Mouse (Mus musculus) monocyte, adult 5-6 weeks (primary cell): ENCODE measurements around the gene Ythdf2. TPM values are rescaled to one million over a fixed set of nuclear protein-coding genes. Genes with fewer than 3 reads are reported as not detected.

ENCODE experiments used
- ATAC-seq: fragments of 153-309, 156-312 bp; replicated peaks from 2 replicates; pipeline ENCODE4 v1.8.0; 2017; ENCODE audit warnings: mild to moderate bottlenecking; ENCODE audit not compliant: low TSS enrichment, insufficient number of reproducible peaks, severe bottlenecking, poor library complexity, low FRiP score
- total RNA-seq: library from RNA; stranded (forward); fragments of 200-1000, 200-491, 200-594 nt; gene quantifications from 3 replicates; pipeline ENCODE4 v1.2.3, GENCODE M21; 2017

Gene Ythdf2
- total RNA-seq, 1 experiment from 2014 or later, result 47.1 TPM

DNA sequence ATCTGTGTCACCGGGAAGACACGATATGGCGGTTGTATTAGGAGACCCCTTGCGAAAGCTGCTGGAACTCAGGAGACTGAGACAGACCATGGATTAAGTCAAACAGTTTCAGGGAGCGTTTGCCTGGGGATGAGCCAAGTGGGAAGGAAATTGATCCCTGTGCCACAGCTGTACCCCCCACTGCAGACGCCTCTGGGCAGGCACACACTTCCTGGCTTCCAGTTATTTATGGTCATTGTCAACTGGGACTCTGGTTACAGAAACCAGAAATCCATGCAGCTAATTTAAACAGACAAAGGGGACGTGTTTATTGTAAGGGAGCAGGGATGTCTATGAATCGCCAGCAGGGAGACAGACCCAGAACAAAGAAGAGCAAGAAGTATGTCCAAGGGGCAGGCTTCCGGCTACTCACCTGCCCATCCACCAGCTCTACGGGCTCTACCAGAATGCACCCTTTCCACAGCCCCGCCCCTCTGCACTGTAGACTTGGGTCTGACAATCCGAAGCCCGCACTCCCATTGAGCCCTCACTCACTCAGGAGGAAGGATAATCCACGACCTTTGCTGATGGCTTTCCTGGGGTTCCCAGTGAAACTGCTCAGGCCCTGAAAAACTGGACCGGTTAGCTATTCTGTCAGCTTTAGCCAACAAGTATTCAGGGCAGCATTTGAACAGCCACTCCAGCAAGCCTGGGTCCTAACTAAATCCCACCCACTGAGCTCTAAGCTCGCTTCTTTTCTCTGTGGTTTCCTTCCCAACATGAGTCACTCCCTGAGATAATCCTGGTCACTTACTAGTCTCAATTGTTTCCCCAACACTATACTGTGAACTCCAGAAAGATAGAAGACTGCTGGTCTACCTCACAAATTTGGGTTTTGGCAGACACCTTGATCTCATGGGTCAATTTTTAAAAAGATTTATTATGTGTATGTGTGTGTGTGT is 45.5 kb downstream of the Ythdf2 start:
- ATAC-seq, result no peak

DNA sequence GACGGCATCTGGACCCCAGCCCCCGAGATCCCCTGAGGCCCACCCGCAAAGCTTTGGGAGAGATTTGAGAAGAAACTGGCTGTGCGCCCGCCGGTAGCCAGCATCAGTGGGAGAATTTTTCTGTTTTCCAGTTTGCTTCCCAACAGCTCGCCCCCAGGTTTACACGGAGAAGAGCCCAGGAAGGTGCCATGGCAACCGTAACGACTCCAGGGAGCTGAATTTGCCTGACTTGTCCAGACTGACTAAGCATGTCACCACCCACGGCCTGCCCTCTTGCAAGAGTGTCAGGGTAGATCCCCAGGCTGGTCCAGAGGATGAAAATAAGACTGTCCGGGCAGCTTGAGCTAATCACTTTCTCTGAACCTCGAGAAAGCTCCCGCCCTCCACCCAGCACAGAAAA is 46.4 kb downstream of the Ythdf2 start:
- ATAC-seq, result no peak

DNA sequence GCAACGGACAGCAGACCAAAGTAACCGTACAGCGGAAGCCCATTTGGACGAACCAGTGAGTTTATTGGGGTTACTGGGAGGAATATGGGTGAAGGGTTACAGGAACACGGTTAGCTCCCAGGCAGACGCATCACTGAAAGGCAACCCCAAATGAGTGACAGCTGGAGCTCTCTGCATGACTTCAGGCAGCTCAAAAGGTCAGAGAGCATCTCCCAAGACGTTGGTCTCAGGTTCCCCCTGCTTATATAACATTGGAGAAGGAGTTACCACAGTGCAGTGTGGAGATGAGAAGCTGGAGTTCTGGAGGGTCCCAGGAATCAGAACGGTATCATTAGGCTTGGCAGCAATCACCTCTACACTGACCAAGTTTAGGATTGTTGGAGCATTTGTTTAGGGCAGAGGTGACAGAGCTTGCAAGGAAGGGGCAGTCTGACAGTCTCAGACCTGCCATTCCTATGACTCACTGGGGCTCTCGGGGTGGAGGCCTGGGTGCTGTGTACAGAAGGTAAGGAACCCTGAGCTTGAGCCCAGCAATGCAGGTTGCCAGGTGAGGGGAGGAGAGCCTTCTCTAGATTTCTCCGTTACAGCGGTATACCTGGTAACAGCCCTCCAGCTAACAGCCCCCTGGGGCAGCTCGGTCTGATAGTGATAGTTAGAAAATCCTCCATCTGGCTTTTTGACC is 55.0 kb downstream of the Ythdf2 start:
- ATAC-seq, result no peak

DNA sequence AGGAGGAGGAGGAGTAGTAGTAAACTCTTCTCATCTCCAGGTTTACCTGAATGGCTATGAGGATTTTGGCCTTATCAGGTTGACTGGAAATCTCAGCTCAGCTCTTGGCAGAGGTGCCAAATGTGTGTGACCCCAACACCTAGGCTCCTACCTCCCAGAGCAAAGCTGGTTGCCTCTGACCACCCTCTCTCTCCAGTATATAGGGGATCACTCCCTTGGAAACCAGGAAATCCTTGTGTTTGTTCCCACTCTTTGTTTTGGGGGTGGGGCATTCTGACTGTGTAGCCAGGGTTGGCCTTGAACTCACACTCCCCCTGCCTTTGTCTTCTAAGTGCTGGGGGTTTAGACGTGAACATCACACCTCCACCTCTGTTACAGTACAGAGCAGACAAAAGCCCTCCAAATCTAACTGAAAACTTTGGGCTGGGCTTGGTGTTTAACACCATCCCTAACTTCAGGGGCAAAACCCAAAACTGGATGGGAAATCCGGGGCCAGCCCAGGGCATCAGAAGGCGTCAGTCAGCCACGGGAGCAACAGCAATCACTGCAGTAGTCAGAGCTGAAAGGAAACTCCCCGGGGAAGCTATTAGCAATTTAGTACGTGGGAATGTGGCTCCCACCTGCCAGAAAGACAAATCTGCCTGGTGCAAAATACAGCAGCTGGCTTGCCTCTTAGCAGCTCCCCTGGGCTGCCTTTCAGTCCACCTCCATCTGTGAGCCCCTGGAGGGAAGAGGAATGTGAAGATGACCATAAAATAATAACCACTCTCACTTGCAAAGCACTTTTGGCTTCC is 57.0 kb downstream of the Ythdf2 start:
- no peak for ATAC-seq

DNA sequence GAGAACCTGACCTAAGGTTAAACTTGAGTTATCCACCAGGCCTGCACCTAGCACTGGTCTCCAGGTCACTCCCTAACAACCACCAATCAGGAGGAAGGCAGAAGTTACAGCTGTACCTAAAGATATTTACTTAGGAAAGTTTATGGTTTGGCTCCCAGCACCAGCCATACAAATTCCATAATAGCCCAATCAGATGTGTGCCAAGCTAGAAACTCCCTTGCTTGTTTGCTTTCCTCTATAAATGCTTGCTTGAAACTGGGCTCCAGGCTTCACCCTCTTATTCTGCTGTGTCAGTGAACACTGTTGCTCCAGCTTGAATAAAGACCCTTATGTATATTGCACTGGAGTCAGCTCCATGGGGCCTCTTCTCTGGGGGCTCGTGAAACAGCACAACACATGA is 60.4 kb downstream of the Ythdf2 start:
- no peak for ATAC-seq

DNA sequence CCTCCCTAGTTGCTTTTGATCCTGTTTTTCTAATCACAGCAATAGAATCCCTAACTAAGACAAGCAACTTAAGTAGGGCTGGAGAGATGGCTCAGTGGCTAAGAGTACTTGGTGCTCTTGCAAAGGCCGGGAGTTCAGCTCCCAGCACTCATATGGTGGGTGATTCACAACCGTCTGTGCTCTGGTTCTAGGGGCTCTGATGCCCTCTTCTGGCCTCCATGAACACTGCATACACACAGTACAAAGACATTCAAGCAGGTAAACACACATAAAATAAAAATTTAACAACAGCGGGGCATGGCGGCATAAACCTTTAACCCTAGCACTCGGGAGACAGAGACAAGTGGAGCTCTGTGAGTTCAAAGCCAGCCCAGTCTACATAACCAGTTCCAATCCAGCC is 65.9 kb downstream of the Ythdf2 start:
- ATAC-seq, result no peak

DNA sequence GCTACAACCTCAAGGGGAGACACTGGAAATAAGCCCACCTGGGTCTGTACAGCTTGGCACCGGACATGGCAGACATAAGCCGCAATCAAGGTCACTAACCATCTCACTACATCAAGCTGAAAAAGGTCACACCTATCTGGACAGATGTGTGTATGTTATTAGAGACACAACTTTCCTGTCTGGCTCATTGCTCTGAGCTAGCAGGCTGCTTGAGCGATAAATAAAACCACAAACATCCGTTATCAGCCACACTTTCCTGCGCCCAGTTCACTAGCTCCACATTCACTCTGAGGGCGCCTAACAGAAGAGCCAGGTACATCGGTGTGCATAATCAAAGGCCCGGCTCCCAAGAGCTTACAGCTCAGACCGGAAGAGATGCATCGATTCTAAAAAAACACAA is 67.0 kb downstream of the Ythdf2 start:
- ATAC-seq, result no peak

DNA sequence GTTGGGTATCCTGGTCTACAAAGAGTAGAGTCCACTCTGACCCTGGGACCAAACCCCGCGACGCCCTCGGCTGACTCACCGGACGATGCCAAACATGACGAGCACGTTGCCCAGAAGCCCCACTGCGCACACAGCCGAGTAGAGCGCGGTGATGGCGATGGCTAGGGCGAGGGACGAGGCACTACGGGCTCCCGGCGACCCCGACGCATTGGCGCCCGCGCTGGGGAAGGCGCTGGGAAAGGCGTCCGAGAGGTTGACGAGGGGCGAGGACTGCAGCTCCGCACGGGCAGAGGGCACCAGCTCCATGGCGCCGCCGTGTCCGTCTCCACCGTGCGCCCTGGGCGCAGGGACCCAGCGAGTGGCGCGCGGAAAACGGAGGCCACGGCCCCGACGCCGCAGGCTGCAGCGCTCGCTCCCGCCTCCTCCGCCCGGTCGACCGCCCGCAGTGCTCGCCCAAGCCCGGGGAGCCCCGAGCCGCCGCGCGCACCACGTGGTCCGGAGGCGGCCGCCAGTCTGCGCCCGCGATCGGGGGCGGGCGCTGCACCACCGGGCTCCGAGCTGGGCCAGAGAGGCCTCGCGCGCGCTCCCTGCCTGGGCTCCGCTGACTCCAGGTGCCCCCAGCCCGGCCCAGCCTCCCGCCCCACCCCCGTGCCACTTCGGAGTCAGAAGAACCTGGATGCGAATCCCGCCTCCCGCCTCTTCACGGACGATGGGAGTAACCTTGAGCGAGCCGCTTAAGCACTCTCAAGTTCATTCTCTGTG is 67.8 kb downstream of the Ythdf2 start, which contains the start of gene Oprd1:
Oprd1 (minus strand) TSS at position 407 of the 762 bp plus-strand sequence.
- no peak for ATAC-seq

DNA sequence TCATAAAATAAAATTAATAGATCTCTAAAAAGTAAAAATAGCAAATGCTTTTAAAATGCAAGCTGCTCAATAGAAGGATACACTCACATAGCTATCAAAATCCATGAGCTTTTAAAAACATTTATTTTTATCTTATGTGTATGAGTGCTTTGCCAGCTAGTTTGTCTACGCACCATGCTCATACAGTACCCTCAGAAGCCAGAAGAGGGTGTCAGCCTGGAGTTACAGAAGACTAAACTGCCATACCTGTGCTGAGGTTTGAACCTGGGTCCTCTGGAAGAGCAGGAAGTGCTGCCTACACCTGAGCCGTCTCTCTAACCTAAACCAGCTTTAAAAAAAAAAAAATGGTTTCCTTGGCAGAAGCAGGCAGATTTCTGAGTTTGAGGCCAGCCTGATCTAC is 73.5 kb downstream of the Ythdf2 start:
- no peak for ATAC-seq

DNA sequence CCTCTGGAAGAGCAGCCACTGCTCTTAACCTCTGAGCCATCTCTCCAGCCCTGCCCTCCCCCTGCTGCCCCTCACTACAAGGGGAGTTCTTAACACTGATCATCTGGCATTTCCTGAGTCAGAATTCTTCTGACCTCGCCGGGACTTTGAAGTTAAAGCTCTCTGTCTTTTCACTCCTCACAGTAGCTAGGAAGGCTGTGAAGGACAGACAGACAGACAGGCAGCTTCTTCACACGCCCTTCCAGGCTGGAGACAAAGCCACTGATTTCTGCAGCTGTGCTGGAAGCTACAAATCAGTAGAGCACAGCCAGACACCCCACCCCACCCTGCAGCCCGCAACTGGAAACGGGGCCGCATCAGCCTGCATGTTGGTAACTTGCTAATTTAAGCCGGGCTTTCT is 75.1 kb downstream of the Ythdf2 start:
- no peak for ATAC-seq

Other genes with a start within 250 kb of the Ythdf2 start
- 0.19 to 2.2 TPM (median 0.85 TPM) in 3 replicates for gene Gm10300, start 137.6 kb downstream of the Ythdf2 start, total RNA-seq
- gene Epb41, start 137.0 kb downstream of the Ythdf2 start, total RNA-seq, result 92.6 to 112 TPM (median 98.1 TPM) in 3 replicates
- gene Oprd1, start 67.8 kb downstream of the Ythdf2 start, total RNA-seq, result not detected in 3 replicates
- gene Gmeb1, start 49.3 kb upstream of the Ythdf2 start, total RNA-seq, result 17.3 to 29.1 TPM (median 20.7 TPM) in 3 replicates
- 16.0 to 41.7 TPM (median 37.0 TPM) in 3 replicates for gene Taf12, start 62.1 kb upstream of the Ythdf2 start, total RNA-seq
- not detected in 3 replicates for gene Rab42, start 91.1 kb upstream of the Ythdf2 start, total RNA-seq
- gene Trnau1ap, start 117.2 kb upstream of the Ythdf2 start, total RNA-seq, result 42.3 to 56.8 TPM (median 49.3 TPM) in 3 replicates
- 2.9 to 7.7 TPM (median 6.1 TPM) in 3 replicates for gene Rcc1, start 141.3 kb upstream of the Ythdf2 start, total RNA-seq
- gene Phactr4, start 210.2 kb upstream of the Ythdf2 start, total RNA-seq, result 3.2 to 22.5 TPM (median 9.0 TPM) in 3 replicates